Mouse (Mus musculus) right cerebral cortex, adult 18-20 months (tissue): ENCODE results near the gene Ppp4r2.

Source experiments
- DNase-seq: peaks from one replicate; pipeline ENCODE4 v3.0.0; 2022; ENCODE audit warnings: mixed read lengths

Gene Ppp4r2

GRCm38 (mm10) chr6:100885376-100885775 lies 52.0 kb downstream of the Ppp4r2 start:
- no peak for DNase-seq

GRCm38 (mm10) chr6:100887012-100887411 lies 53.6 kb downstream of the Ppp4r2 start:
- DNase-seq, result no peak

GRCm38 (mm10) chr6:100889340-100889739 lies 55.9 kb downstream of the Ppp4r2 start:
- DNase-seq, result no peak

DNA sequence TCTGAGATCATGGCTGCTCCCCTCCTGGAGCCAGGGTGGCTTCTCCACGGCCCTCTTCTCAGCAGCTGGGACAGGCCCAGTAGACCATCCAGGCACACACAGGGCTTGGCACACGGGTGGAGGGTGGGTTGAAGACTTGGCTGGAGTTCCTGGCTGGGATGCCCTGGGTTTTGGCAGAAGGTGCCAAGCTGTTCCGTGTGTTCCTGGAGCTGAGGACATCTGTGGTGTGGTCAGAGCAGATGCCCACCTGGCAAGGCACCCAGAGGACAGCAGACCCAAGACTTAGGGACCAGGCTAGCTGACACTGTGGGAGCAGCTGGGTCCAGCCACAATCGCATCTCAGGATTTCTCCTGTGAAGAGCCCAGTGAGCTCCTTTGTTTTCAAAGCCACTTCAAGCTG lies 59.1 kb downstream of the Ppp4r2 start:
- DNase-seq, result no peak

- DNase-seq, result no peak
Observed at GRCm38 (mm10) chr6:100893073-100893472, 59.7 kb downstream of the Ppp4r2 start.

DNA sequence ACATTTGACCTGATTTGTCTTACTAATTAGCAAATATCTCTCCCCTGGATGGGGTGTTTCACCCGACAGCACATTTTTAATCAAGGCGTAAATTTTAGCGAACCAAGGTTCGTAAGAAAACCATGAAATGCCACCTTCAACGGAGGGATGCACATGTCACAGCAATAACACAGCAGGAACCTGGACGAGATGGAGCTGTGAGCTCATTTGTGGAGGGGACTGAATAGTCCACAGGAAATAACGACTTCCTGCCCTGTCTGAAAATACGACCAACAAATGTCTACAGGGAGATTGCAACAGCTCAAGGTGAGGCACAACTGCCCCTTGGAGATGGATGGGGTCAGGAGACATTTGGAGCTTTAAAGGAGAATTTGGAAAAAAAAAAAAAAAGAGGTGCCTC lies 61.8 kb downstream of the Ppp4r2 start:
- no peak for DNase-seq

GRCm38 (mm10) chr6:100896883-100897282 lies 63.5 kb downstream of the Ppp4r2 start:
- no peak for DNase-seq

DNA sequence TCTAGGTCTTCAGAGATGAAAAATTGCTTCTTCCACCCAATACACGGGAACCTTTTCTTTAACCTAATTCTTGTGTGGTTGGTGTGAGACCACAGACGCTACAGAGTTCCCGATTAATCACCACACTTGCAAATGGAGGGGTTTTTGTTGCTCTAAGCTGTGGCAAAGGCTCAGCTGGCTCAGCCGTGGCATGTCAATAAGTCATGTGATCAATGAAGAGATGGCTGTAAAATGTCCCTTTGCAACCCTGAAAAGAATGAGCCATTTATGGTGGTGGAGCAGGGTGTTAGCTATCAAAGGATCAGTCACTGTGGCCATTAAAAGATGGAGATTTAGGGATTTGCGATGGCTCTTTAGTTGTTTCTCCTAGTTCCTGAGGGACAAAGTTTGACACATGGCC lies 71.0 kb downstream of the Ppp4r2 start:
- DNase-seq, result no peak

DNA sequence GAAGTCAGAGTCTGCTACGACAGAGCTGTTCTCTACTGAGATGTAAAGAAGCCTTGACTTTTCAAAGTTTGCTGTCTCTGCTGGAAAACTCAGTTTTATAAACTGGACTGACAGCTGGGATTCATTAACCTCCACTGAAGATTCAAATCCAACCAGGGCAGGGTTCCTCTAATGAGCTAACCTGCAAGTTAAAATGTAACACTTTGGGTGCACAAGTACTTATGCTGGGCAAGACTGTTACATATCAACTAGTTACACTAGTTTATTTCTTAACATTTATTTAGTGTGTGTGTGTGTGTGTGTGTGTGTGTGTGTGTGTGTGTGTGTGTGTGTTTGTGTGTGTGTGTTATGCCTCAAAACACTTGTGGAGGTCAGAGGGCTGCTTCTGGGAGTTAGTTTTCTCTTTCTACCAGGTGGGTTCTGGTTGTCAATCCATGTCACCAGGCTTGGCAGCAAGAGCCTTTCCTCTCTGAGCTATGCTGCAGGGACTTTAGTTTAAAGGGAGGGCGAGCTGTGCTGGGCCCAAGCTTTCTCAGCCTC lies 76.8 kb downstream of the Ppp4r2 start:
- DNase-seq, result no peak
